Mouse (Mus musculus) heart, embryonic 13.5 days (tissue): ENCODE measurements at regions not wholly inside any gene's neighbourhood (a gene's known extent, or its start where the extent isn't known, plus 50 kb on each side); places are given as distances from the start of the nearest gene placed in this dataset.
"Not testable (repeated sequence)": the region's sequence is repeated elsewhere in the genome, so short reads cannot be mapped to it uniquely, and the experiment has no call there.

ENCODE experiments used
- ATAC-seq: fragments of 200-750 bp; cut with Nextera tagmentation; 2 replicates; pipeline ENCODE4 v1.8.0; 2017; ENCODE audit warnings: moderate TSS enrichment; ENCODE audit not compliant: insufficient number of reproducible peaks, low FRiP score, low TSS enrichment; ENCODE audit errors: extremely low read depth
- H3K27ac ChIP-seq: fragments of 300-500 bp; sonication (generic); replicated peaks from 2 replicates; pipeline ENCODE4 v1.5.1; 2015; ENCODE audit warnings: moderate library complexity, mild to moderate bottlenecking, inconsistent platforms
- H3K27me3 ChIP-seq: fragments of 300-500 bp; sonication (generic); replicated peaks from 2 replicates; pipeline ENCODE4 v1.6.1; 2015; ENCODE audit warnings: mild to moderate bottlenecking, inconsistent platforms
- H3K36me3 ChIP-seq: fragments of 300-500 bp; sonication (generic); 2 replicates; pipeline ENCODE4 v1.6.1; 2015; ENCODE audit warnings: mild to moderate bottlenecking, inconsistent platforms
- H3K4me1 ChIP-seq: fragments of 300-500 bp; sonication (generic); 2 replicates; pipeline ENCODE4 v1.6.1; 2015; ENCODE audit warnings: inconsistent platforms
- H3K4me2 ChIP-seq: fragments of 300-500 bp; sonication (generic); 2 replicates; pipeline ENCODE4 v1.6.1; 2015; ENCODE audit warnings: inconsistent platforms, mild to moderate bottlenecking, moderate library complexity
- H3K4me3 ChIP-seq: fragments of 300-500 bp; sonication (generic); 2 replicates; pipeline ENCODE4 v1.5.1; 2015; ENCODE audit warnings: moderate library complexity, mild to moderate bottlenecking, inconsistent platforms
- H3K9ac ChIP-seq: fragments of 300-500 bp; sonication (generic); 2 replicates; pipeline ENCODE4 v1.6.1; 2015; ENCODE audit warnings: inconsistent platforms, mild to moderate bottlenecking, moderate library complexity
- H3K9me3 ChIP-seq: fragments of 300-500 bp; sonication (generic); 2 replicates; pipeline ENCODE4 v1.6.1; 2016; ENCODE audit warnings: inconsistent platforms
- WGBS: fragments of 180-500 bp; shearing (Covaris S2); methylation state at CpG from one replicate; pipeline ENCODE4 v1.1.7; 2015; ENCODE audit warnings: mixed read lengths; 5-methylcytosine and 5-hydroxymethylcytosine counted together

GRCm38 (mm10) chr10:38704762-38705130, 116.8 kb downstream of the Rfpl4b start:
- H3K9me3 ChIP-seq, H3K27ac ChIP-seq, ATAC-seq, H3K4me1 ChIP-seq, H3K4me2 ChIP-seq, H3K36me3 ChIP-seq, H3K27me3 ChIP-seq, H3K9ac ChIP-seq, H3K4me3 ChIP-seq: not testable (repeated sequence)
- WGBS: 40% methylated on average over 1 of the region's 1 CpGs

- H3K4me1 ChIP-seq: no peaks in the 10 kb centered on the region
- no peak overlapping the region for H3K9ac ChIP-seq
- ATAC-seq: no peak
- H3K9me3 ChIP-seq: no peaks in the 10 kb centered on the region
- H3K36me3 ChIP-seq: no peaks in the 10 kb centered on the region
- no peak overlapping the region for H3K4me3 ChIP-seq
- no peak overlapping the region for H3K27ac ChIP-seq
- no peaks in the 10 kb centered on the region for H3K27me3 ChIP-seq
- no peak overlapping the region for H3K4me2 ChIP-seq
- WGBS: 65% methylated on average over 4 of the region's 4 CpGs
These were observed 117.4 kb downstream of the Rfpl4b start for GRCm38 (mm10) chr10:38703954-38704761.

- Histone ChIP-seq H3K4me2 (no peak overlapping the region), H3K27ac (no peak overlapping the region), H3K4me3 (no peak overlapping the region), H3K4me1 (no peaks in the 10 kb centered on the region), H3K27me3 (no peaks in the 10 kb centered on the region), H3K36me3 (no peaks in the 10 kb centered on the region), H3K9ac (no peak overlapping the region), H3K9me3 (peaks cover 8% of the 10 kb centered on the region; the same call in 1 of the 2 replicates)
- WGBS: 59% methylated on average over 2 of the region's 2 CpGs
- no peak for ATAC-seq
These were observed 144.1 kb downstream of the Rfpl4b start for GRCm38 (mm10) chr10:38677453-38677852.

- Histone ChIP-seq H3K27me3 (no peaks in the 10 kb centered on the region), H3K9me3 (0 out of 2 replicates have a peak, but pooled peaks cover 4% of the 10 kb centered on the region), H3K4me1 (no peaks in the 10 kb centered on the region), H3K27ac (no peak overlapping the region), H3K9ac (no peak overlapping the region), H3K4me2 (no peak overlapping the region), H3K4me3 (no peak overlapping the region), H3K36me3 (no peaks in the 10 kb centered on the region)
- no peak for ATAC-seq
These were observed 153.0 kb downstream of the Rfpl4b start for GRCm38 (mm10) chr10:38668610-38669009.

GRCm38 (mm10) chr10:38667841-38668240, 153.7 kb downstream of the Rfpl4b start:
- Histone ChIP-seq H3K36me3 (no peaks in the 10 kb centered on the region), H3K9me3 (0 out of 2 replicates have a peak, but pooled peaks cover 4% of the 10 kb centered on the region), H3K4me3 (no peak overlapping the region), H3K27me3 (no peaks in the 10 kb centered on the region), H3K4me2 (no peak overlapping the region), H3K27ac (no peak overlapping the region), H3K4me1 (no peaks in the 10 kb centered on the region), H3K9ac (no peak overlapping the region)
- ATAC-seq: no peak

GRCm38 (mm10) chr10:38635695-38636094, 185.9 kb downstream of the Rfpl4b start:
- Histone ChIP-seq H3K4me3 (no peak overlapping the region), H3K36me3 (no peaks in the 10 kb centered on the region), H3K4me2 (no peak overlapping the region), H3K27ac (no peak overlapping the region), H3K9ac (no peak overlapping the region), H3K4me1 (no peaks in the 10 kb centered on the region), H3K27me3 (no peaks in the 10 kb centered on the region), H3K9me3 (no peaks in the 10 kb centered on the region)
- 62% methylated on average over 1 of the region's 1 CpGs for WGBS
- ATAC-seq: no peak

GRCm38 (mm10) chr10:38629907-38630505, 191.6 kb downstream of the Rfpl4b start:
- no peak overlapping the region for H3K9ac ChIP-seq
- WGBS: 45% methylated on average over 4 of the region's 4 CpGs
- no peak overlapping the region for H3K4me2 ChIP-seq
- H3K27ac ChIP-seq: no peak overlapping the region
- H3K4me3 ChIP-seq: no peak overlapping the region
- H3K4me1 ChIP-seq: no peaks in the 10 kb centered on the region
- no peaks in the 10 kb centered on the region for H3K36me3 ChIP-seq
- no peak for ATAC-seq
- H3K27me3 ChIP-seq: no peaks in the 10 kb centered on the region
- H3K9me3 ChIP-seq: no peaks in the 10 kb centered on the region

GRCm38 (mm10) chr10:38623399-38623798, 198.2 kb downstream of the Rfpl4b start:
- H3K4me2 ChIP-seq: no peak overlapping the region
- H3K27me3 ChIP-seq: no peaks in the 10 kb centered on the region
- no peak for ATAC-seq
- no peaks in the 10 kb centered on the region for H3K9me3 ChIP-seq
- no peaks in the 10 kb centered on the region for H3K4me1 ChIP-seq
- H3K4me3 ChIP-seq: no peak overlapping the region
- 78% methylated on average over 1 of the region's 1 CpGs for WGBS
- H3K9ac ChIP-seq: no peak overlapping the region
- no peak overlapping the region for H3K27ac ChIP-seq
- H3K36me3 ChIP-seq: no peaks in the 10 kb centered on the region

GRCm38 (mm10) chr10:38609606-38610510, 211.7 kb downstream of the Rfpl4b start:
- Histone ChIP-seq H3K9ac (no peak overlapping the region), H3K9me3 (no peaks in the 10 kb centered on the region), H3K36me3 (no peaks in the 10 kb centered on the region), H3K27ac (no peak overlapping the region), H3K4me2 (no peak overlapping the region), H3K4me1 (no peaks in the 10 kb centered on the region), H3K4me3 (no peak overlapping the region), H3K27me3 (no peaks in the 10 kb centered on the region)
- 65% methylated on average over 5 of the region's 5 CpGs for WGBS
- ATAC-seq: no peak

GRCm38 (mm10) chr10:38586061-38586460, 235.5 kb downstream of the Rfpl4b start:
- Histone ChIP-seq H3K4me3 (no peak overlapping the region), H3K4me2 (no peak overlapping the region), H3K27ac (no peak overlapping the region), H3K36me3 (no peaks in the 10 kb centered on the region), H3K4me1 (no peaks in the 10 kb centered on the region), H3K27me3 (no peaks in the 10 kb centered on the region), H3K9me3 (0 out of 2 replicates have a peak, but pooled peaks cover 2% of the 10 kb centered on the region), H3K9ac (no peak overlapping the region)
- 69% methylated on average over 2 of the region's 2 CpGs for WGBS
- ATAC-seq: no peak

GRCm38 (mm10) chr10:38575726-38576125, 245.9 kb downstream of the Rfpl4b start:
- no peak for ATAC-seq
- Histone ChIP-seq H3K4me1 (no peaks in the 10 kb centered on the region), H3K4me3 (no peak overlapping the region), H3K9me3 (no peaks in the 10 kb centered on the region), H3K9ac (no peak overlapping the region), H3K27me3 (no peaks in the 10 kb centered on the region), H3K4me2 (no peak overlapping the region), H3K36me3 (no peaks in the 10 kb centered on the region), H3K27ac (no peak overlapping the region)
- 72% methylated on average over 1 of the region's 1 CpGs for WGBS
